Mouse (Mus musculus): Measurements from ENCODE around the gene Tigit. TPM values are rescaled to one million over a fixed set of nuclear protein-coding genes. Genes with fewer than 3 reads are reported as not detected.
A peak's percentile ranks its signal among the peaks of the same experiment; 100 is the strongest.

Gene Tigit
- polyA plus RNA-seq, 1 experiment from 2014 or later = not detected

DNA sequence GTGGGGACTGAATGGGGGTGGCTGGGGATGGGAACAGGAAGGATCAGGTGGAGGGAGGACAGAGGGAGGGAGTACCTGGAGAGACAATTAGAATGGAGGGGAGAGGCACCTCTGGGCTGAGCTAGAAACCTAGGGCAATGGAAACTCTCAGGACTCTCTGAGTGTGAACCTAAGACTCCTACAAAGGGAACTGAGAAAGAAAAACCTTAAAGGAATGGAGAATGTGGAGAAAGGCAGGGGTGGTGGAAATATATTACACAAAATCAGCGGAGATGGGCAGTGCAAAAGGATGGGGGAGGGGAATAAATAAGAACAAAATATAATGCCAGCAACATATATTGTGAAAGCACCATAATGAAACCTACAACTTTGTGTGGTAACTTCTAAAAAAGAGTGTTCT is 8.0 kb upstream of the Tigit start:
- ChIA-PET CTCF (no interaction called here), POLR2A (no interaction called here)
- TF ChIP-seq CTCF (IDR thresholded peaks at IDR 0.05) = no peak
- in situ Hi-C loops (cut with MboI; ENCODE audit: low pct_unique_long_range_greater_than_20kb) = no loop called here
- no peaks in the 10 kb centered on the region for H3K27me3 ChIP-seq
- no peak for DNase-seq (ENCODE audit: low read depth, low spot score)
- no peak for ATAC-seq

DNA sequence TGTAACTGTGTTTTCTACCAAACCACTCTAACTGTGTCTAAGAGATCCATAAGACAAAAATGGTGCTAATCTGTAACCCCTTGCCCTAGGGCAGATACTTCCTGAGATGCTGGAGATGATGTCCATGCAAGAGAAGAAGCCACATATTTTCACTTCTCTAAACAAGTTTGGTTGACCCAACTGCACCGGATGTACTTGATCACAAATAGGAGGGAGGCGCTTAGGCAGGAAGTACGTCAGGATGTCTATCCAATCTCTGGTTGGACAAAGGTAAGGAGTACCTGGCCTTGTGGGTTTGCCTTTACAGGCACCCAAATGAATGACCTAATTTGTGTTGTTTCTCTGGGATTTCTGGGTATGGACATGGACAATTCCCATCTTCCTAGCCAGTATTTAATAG is 4.3 kb upstream of the Tigit start:
- ChIA-PET POLR2A (no interaction called here), CTCF (no interaction called here)
- ATAC-seq (no peak), DNase-seq (ENCODE audit: low read depth, low spot score) (no peak)
- in situ Hi-C loops (cut with MboI; ENCODE audit: low pct_unique_long_range_greater_than_20kb) = no loop called here
- H3K27me3 ChIP-seq = no peaks in the 10 kb centered on the region
- no peak for TF ChIP-seq CTCF (IDR thresholded peaks at IDR 0.05)

DNA sequence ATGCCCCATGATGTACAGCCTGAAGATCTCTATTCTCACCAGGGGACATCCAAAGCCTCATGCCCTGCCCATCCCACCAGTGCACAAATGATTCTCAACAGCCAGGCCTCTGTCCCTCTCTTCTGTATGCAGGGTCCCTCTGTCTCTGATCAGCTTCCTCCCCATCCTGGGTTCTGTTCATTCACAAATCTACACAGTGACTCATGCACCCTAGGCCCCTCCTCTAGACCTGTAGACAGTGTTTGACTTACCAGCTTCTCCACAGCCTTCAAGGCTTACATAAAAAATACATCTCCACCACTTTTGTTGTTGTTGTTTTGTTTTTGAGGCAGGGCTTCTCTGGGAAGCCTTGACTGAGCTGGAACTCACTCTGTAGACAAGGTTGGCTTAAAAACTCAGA is 915 bp upstream of the Tigit start:
- ATAC-seq (no peak), DNase-seq (ENCODE audit: low read depth, low spot score) (no peak)
- in situ Hi-C loops (cut with MboI; ENCODE audit: low pct_unique_long_range_greater_than_20kb) = no loop called here
- POLR2A ChIA-PET = no interaction called here
- H3K27me3 ChIP-seq = no peaks in the 10 kb centered on the region
- CTCF ChIA-PET = no interaction called here
- no peak for TF ChIP-seq CTCF (IDR thresholded peaks at IDR 0.05)

DNA sequence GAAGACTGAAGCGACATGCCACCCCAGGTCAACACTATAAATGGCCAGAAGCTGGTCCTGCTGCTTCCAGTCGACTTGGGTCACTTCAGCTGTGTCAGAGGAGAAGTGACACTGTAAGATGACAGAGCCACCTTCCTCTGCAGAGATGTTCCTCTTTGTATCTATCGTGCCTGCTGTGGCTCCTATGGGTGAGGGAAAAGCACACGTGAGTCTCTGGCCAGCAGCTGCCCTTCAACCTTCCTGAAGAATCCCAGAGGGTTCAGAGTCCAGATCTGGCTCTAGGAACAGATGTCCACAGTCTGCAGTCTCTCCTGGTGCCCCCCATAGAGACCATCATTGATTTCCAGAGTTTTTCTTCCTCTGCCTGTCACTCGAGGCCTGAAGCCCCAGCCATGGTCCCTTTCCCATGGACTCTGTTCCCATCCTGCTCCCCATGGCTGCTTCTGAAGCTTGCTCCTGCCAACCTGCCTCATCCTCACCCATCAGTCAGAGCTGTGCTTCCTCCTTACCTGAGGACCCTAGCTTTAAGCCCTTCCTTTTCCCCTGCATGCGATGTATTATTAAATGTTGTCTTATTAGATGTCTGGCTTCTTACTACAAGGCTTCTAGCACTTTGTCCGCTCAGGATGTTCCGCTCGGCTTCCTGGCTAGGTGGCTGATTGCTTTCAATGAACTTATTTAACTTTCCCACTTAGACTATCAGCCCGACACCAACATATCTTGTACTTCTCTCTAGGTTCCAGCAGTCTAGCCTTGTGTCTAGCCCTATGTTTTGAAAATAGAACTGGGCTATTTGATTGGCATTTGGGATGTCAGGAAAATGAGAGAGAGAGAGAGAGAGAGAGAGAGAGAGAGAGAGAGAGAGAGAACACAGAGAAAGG is 1.6 kb downstream of the Tigit start:
- no peaks in the 10 kb centered on the region for H3K27me3 ChIP-seq
- in situ Hi-C loops (cut with MboI; ENCODE audit: low pct_unique_long_range_greater_than_20kb) = no loop called here
- no peak for TF ChIP-seq CTCF (IDR thresholded peaks at IDR 0.05)
- CTCF ChIA-PET = no interaction called here
- ATAC-seq (no peak), DNase-seq (ENCODE audit: low read depth, low spot score) (no peak)
- POLR2A ChIA-PET = no interaction called here

DNA sequence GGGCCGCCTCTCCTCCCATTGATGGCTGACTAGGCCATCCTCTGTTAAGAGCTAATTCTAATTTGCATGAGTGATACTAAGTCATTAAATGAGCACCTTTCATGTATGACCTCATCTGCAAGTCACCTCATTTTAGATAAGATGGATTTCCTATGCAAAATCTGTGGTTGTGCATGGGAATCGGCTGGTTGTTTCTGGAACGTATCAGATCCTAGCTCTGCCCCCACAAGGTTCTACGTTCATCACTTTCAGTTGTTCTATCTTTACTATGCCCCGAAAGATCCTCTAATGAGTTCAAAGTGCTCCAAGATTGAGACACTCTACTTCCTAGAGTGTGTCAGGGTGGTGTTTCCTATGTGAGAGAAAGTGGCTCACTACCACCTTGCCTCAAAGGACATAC is 2.4 kb downstream of the Tigit start:
- ChIA-PET CTCF (no interaction called here), POLR2A (no interaction called here)
- no peak for DNase-seq (ENCODE audit: low read depth, low spot score)
- in situ Hi-C loops (cut with MboI; ENCODE audit: low pct_unique_long_range_greater_than_20kb) = no loop called here
- no peak for TF ChIP-seq CTCF (IDR thresholded peaks at IDR 0.05)
- H3K27me3 ChIP-seq = no peaks in the 10 kb centered on the region
- ATAC-seq = no peak

DNA sequence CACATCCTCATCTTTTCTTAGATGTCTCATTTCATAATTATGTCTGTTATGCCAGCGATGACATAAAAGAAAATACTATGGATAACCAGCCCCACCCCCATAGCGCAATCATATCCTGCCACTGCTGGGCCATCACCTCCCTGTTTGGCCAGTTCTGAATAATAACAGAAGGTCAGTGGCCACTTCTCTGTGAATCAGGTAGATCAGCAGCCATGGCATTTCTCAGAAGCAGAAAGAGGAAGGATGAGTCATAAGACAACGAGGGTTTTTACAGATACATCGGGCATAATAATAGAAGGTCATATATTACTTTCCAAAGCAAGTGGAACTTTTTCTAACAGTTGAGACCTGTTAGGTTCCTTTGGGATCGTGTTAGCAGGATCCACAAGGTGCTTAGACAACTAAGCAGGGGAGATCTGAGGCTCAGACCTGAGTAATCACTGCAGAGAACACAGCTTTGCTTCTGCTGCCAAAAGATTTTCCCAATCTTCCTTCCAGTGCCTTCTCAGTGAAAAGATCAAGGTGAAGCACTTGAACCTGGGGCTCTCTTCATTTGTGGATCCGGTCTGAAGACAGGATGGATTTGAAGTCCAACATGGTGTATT is 8.7 kb downstream of the Tigit start:
- POLR2A ChIA-PET = no interaction called here
- H3K27me3 ChIP-seq = no peaks in the 10 kb centered on the region
- DNase-seq (ENCODE audit: low read depth, low spot score) (no peak), ATAC-seq (peak; percentile 35)
- CTCF ChIA-PET = no interaction called here
- no peak for TF ChIP-seq CTCF (IDR thresholded peaks at IDR 0.05)
- in situ Hi-C loops (cut with MboI; ENCODE audit: low pct_unique_long_range_greater_than_20kb) = no loop called here

DNA sequence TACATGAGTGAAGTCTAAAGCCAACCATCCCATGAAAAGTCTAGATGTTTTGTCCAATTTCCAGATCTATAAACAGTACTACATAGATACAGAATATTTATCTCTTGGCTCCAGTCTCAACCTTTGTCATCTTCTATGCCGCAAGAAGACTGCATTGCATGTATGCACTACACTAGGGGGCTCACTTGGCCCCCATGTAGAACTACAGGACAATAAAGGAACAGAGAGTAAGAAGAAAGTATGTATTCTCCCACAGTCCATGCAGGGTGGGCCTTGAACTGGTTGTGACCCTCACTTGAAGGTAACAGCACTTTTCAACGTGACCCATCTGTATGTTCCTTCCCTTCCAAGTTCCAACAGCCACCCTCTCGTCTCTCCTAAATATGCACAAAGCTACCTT is 9.7 kb downstream of the Tigit start:
- H3K27me3 ChIP-seq = no peaks in the 10 kb centered on the region
- DNase-seq (ENCODE audit: low read depth, low spot score) (no peak), ATAC-seq (no peak)
- no peak for TF ChIP-seq CTCF (IDR thresholded peaks at IDR 0.05)
- POLR2A ChIA-PET = no interaction called here
- CTCF ChIA-PET = no interaction called here
- in situ Hi-C loops (cut with MboI; ENCODE audit: low pct_unique_long_range_greater_than_20kb) = no loop called here

DNA sequence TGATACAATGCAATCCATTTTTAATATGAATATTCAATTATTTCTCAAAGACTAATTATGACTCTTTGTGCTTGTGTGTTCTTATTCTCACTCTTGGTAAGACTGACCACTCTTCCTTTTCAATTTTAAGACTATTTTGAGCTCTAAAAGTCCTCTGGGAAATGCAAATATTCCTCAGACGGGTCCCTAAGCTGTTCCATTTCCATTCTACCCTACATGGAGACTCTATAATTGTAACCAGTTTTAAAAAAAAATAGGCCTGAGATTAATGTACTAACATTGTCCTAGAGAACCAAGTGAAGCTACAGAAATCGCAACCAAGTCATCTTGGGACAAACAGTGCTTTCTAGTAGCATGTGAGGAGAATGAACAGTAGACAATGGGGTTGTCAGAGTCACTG is 10.7 kb downstream of the Tigit start:
- ChIA-PET CTCF (no interaction called here), POLR2A (no interaction called here)
- DNase-seq (ENCODE audit: low read depth, low spot score) = no peak
- in situ Hi-C loops (cut with MboI; ENCODE audit: low pct_unique_long_range_greater_than_20kb) = no loop called here
- TF ChIP-seq CTCF (IDR thresholded peaks at IDR 0.05) = no peak
- no peak for ATAC-seq
- no peaks in the 10 kb centered on the region for H3K27me3 ChIP-seq

DNA sequence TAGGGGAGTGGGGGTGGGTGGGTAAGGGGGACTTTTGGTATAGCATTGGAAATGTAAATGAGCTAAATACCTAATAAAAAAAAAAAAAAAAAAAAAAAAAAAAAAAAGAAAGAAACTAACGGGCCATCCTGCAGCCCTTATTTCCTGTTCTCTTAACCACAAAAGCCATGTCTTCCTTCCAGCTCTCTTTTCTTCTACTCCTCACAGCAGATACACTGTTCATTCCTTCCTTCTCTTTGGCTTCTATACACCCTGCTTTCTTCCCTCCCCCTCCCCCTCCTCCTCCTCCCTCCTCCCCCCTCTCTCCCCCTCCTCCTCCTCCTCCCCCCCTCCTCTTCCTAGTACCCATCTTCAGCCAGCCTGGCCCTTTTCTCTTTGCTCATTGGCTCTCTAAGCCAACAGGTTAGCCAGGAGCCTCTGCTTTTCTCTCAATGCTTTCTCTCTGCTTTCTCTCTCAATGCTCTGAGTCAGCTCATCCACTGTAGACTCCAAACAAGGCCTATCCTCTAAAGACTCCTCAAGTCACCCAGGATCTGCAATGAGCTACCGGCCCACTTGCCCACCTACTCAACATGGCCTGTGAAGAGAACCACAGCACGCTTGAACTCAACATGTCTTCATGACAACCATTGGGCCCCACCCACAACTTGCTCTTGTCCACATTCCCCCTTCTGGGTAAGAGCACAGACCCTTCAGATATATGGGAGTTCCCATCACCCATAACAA is 13.4 kb downstream of the Tigit start:
- TF ChIP-seq CTCF (IDR thresholded peaks at IDR 0.05) = no peak
- ChIA-PET POLR2A (no interaction called here), CTCF (no interaction called here)

DNA sequence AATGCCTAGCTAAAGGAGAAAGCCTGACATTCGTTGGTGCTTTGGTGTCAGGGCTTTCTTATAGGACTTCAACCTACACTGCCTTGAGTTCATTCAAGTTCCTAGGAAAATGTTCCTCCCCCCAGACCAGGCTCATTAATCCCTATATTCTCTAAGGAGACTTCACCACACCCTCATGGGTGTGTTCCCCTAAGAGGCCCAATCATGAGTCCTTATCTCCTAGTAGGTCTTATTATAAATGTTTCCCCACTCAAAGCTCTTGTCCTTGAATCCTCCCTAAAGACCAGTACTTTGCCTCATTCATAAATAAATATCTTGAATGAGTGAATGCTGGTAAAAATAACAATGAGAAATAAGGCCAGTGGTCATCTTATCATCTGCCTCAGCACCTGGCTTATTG is 16.3 kb downstream of the Tigit start:
- CTCF ChIA-PET = no interaction called here
- no peaks in the 10 kb centered on the region for H3K27me3 ChIP-seq
- ATAC-seq = no peak
- POLR2A ChIA-PET = interaction anchor here (0.5 kb wide), 1 partner anchor 541 kb away, joined by 4 read pairs; no protein-coding TSS in a partner anchor
- no peak for TF ChIP-seq CTCF (IDR thresholded peaks at IDR 0.05)
- in situ Hi-C loops (cut with MboI; ENCODE audit: low pct_unique_long_range_greater_than_20kb) = no loop called here
- DNase-seq (ENCODE audit: low read depth, low spot score) = no peak

More for the DNA sequence above, 13.4 kb downstream of the Tigit start:
- in situ Hi-C loops (cut with MboI; ENCODE audit: low pct_unique_long_range_greater_than_20kb) = no loop called here
- H3K27me3 ChIP-seq = no peaks in the 10 kb centered on the region
- DNase-seq (ENCODE audit: low read depth, low spot score) (no peak), ATAC-seq (no peak)

DNA sequence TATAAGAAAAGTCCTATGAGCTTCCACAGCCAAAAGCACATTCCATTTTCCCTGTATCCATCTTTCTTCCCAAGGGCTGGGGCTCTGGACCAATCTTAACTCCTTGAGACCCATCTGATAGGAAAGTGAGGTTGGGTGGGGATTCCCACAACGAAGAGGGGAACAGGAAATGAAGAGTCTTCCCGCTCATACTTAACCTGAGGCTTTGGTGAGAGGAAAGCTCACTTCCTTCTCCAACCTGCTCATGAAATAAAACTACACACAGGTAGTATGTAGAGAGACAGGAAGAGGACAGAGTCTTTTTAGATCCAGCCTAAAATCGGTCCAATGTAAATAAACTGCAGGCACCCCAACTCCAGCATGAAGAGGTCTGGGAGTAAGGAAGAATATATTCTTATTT is 17.0 kb downstream of the Tigit start:
- no peak for ATAC-seq
- ChIA-PET CTCF (no interaction called here), POLR2A (no interaction called here)
- TF ChIP-seq CTCF (IDR thresholded peaks at IDR 0.05) = no peak
- no peaks in the 10 kb centered on the region for H3K27me3 ChIP-seq
- no peak for DNase-seq (ENCODE audit: low read depth, low spot score)
- in situ Hi-C loops (cut with MboI; ENCODE audit: low pct_unique_long_range_greater_than_20kb) = no loop called here
